Mouse (Mus musculus) neural tube, embryonic 14.5 days (tissue): ENCODE data around the gene Cc2d2b. TPM values are rescaled to one million over a fixed set of nuclear protein-coding genes. Genes with fewer than 3 reads are reported as not detected.

ENCODE experiments used
- ATAC-seq: fragments of 200-750 bp; cut with Nextera tagmentation; 2 replicates; pipeline ENCODE4 v1.8.0; 2017; ENCODE audit warnings: low read depth, mild to moderate bottlenecking, moderate TSS enrichment, moderate library complexity
- H3K27ac ChIP-seq: fragments of 300-500 bp; sonication (generic); 2 replicates; pipeline ENCODE4 v1.5.1; 2014; ENCODE audit warnings: low read depth, mild to moderate bottlenecking, control low read depth, low read length, moderate library complexity, mixed read lengths
- H3K27me3 ChIP-seq: fragments of 300-500 bp; sonication (generic); 2 replicates; pipeline ENCODE4 v1.6.1; 2014; ENCODE audit warnings: low read length; ENCODE audit not compliant: control insufficient read depth, insufficient read depth
- H3K36me3 ChIP-seq: fragments of 300-500 bp; sonication (generic); 2 replicates; pipeline ENCODE4 v1.6.1; 2014; ENCODE audit warnings: low read length, mixed read lengths; ENCODE audit not compliant: control insufficient read depth, insufficient read depth
- H3K4me1 ChIP-seq: fragments of 300-500 bp; sonication (generic); 2 replicates; pipeline ENCODE4 v1.6.1; 2014; ENCODE audit warnings: low read length; ENCODE audit not compliant: control insufficient read depth, insufficient read depth
- H3K4me2 ChIP-seq: fragments of 300-500 bp; sonication (generic); 2 replicates; pipeline ENCODE4 v1.6.1; 2014; ENCODE audit warnings: mild to moderate bottlenecking, low read depth, low read length, control low read depth
- H3K4me3 ChIP-seq: fragments of 300-500 bp; sonication (generic); 2 replicates; pipeline ENCODE4 v1.5.1; 2014; ENCODE audit warnings: low read depth, low read length, control low read depth, mixed read lengths
- H3K9ac ChIP-seq: fragments of 300-500 bp; sonication (generic); replicated peaks from 2 replicates; pipeline ENCODE4 v1.6.1; 2014; ENCODE audit warnings: low read depth, mild to moderate bottlenecking, control low read depth, low read length, mixed read lengths
- H3K9me3 ChIP-seq: fragments of 300-500 bp; sonication (generic); 2 replicates; pipeline ENCODE4 v1.6.1; 2016; ENCODE audit warnings: low read length; ENCODE audit not compliant: control insufficient read depth
- WGBS: fragments of 180-500 bp; shearing (Covaris S2); extraction: QIAGEN DNeasy Blood & Tissue Kit; methylation state at CpG from one replicate; pipeline ENCODE4 v1.1.7; 2014; 5-methylcytosine and 5-hydroxymethylcytosine counted together
- polyA plus RNA-seq: library from polyadenylated mRNA; unstranded; fragments of >200 nt; fragmentation: Nextera tagmentation; extraction: Ambion mirVana; gene quantifications from 2 replicates; pipeline ENCODE4 v1.2.1, GENCODE M21; 2014

Cc2d2b gene
- 0.05 and 0.30 TPM in 2 replicates for polyA plus RNA-seq

- H3K9ac ChIP-seq = no peak within 1 kb of the TSS
- H3K27me3 ChIP-seq = no peaks in the 10 kb centered on the region
- H3K4me2 ChIP-seq = no peak within 1 kb of the TSS
- H3K27ac ChIP-seq = no peak within 1 kb of the TSS
- H3K36me3 ChIP-seq = no peaks in the 10 kb centered on the region
- H3K4me3 ChIP-seq = no peak within 1 kb of the TSS
- WGBS = 73% methylated on average over 17 of the region's 17 CpGs
- H3K9me3 ChIP-seq = no peaks in the 10 kb centered on the region
- ATAC-seq = no peak
- H3K4me1 ChIP-seq = no peaks in the 10 kb centered on the region
Observed at GRCm38 (mm10) chr19:40748559-40748958, at the start of gene Cc2d2b. Cc2d2b (plus strand) TSS chr19:40748753.

GRCm38 (mm10) chr19:40699816-40700215 is 48.7 kb upstream of the Cc2d2b start:
- H3K27ac ChIP-seq = no peak overlapping the region
- no peak overlapping the region for H3K9ac ChIP-seq
- 38% methylated on average over 5 of the region's 5 CpGs for WGBS
- no peaks in the 10 kb centered on the region for H3K27me3 ChIP-seq
- no peak for ATAC-seq
- no peak overlapping the region for H3K4me2 ChIP-seq
- H3K4me3 ChIP-seq = no peak overlapping the region
- no peaks in the 10 kb centered on the region for H3K36me3 ChIP-seq
- no peaks in the 10 kb centered on the region for H3K9me3 ChIP-seq
- no peaks in the 10 kb centered on the region for H3K4me1 ChIP-seq

GRCm38 (mm10) chr19:40702406-40702805 is 46.1 kb upstream of the Cc2d2b start:
- Histone ChIP-seq H3K4me2 (no peak overlapping the region), H3K36me3 (no peaks in the 10 kb centered on the region), H3K4me3 (no peak overlapping the region), H3K9me3 (no peaks in the 10 kb centered on the region), H3K27me3 (no peaks in the 10 kb centered on the region), H3K27ac (peak overlapping the region; percentile 30; the same call in 1 of the 2 replicates), H3K4me1 (no peaks in the 10 kb centered on the region), H3K9ac (no peak overlapping the region)
- peak; percentile 56; the same call in 1 of the 2 replicates for ATAC-seq
- WGBS = 63% methylated on average over 4 of the region's 4 CpGs

- WGBS = 77% methylated on average over 13 of the region's 16 CpGs
- Histone ChIP-seq H3K4me1 (no peaks in the 10 kb centered on the region), H3K9me3 (no peaks in the 10 kb centered on the region), H3K4me2 (no peak overlapping the region), H3K9ac (no peak overlapping the region), H3K27ac (no peak overlapping the region), H3K4me3 (no peak overlapping the region), H3K27me3 (no peaks in the 10 kb centered on the region), H3K36me3 (no peaks in the 10 kb centered on the region)
- ATAC-seq = peak; percentile 66; the same call in 1 of the 2 replicates
Observed at GRCm38 (mm10) chr19:40712889-40713628, 35.5 kb upstream of the Cc2d2b start.

GRCm38 (mm10) chr19:40714700-40715099 is 33.9 kb upstream of the Cc2d2b start:
- 75% methylated on average over 5 of the region's 5 CpGs for WGBS
- ATAC-seq = no peak

GRCm38 (mm10) chr19:40716981-40717380 is 31.6 kb upstream of the Cc2d2b start:
- no peaks in the 10 kb centered on the region for H3K36me3 ChIP-seq
- no peaks in the 10 kb centered on the region for H3K9me3 ChIP-seq
- WGBS = 84% methylated on average over 6 of the region's 6 CpGs
- peaks cover 2% of the 10 kb centered on the region; the same call in 1 of the 2 replicates for H3K4me1 ChIP-seq
- no peak overlapping the region for H3K4me3 ChIP-seq
- no peak overlapping the region for H3K27ac ChIP-seq
- ATAC-seq = no peak
- no peak overlapping the region for H3K9ac ChIP-seq
- no peak overlapping the region for H3K4me2 ChIP-seq
- H3K27me3 ChIP-seq = no peaks in the 10 kb centered on the region

More at GRCm38 (mm10) chr19:40714700-40715099, 33.9 kb upstream of the Cc2d2b start:
- H3K4me1 ChIP-seq = no peaks in the 10 kb centered on the region
- no peak overlapping the region for H3K9ac ChIP-seq
- H3K4me3 ChIP-seq = no peak overlapping the region
- no peaks in the 10 kb centered on the region for H3K9me3 ChIP-seq
- H3K4me2 ChIP-seq = no peak overlapping the region
- no peak overlapping the region for H3K27ac ChIP-seq
- H3K36me3 ChIP-seq = no peaks in the 10 kb centered on the region
- H3K27me3 ChIP-seq = no peaks in the 10 kb centered on the region

GRCm38 (mm10) chr19:40719439-40720105 is 29.0 kb upstream of the Cc2d2b start:
- Histone ChIP-seq H3K27me3 (no peaks in the 10 kb centered on the region), H3K4me2 (no peak overlapping the region), H3K36me3 (no peaks in the 10 kb centered on the region), H3K9me3 (no peaks in the 10 kb centered on the region), H3K27ac (no peak overlapping the region), H3K4me1 (peaks cover 4% of the 10 kb centered on the region; the same call in 1 of the 2 replicates), H3K9ac (no peak overlapping the region), H3K4me3 (no peak overlapping the region)
- ATAC-seq = no peak
- 61% methylated on average over 11 of the region's 11 CpGs for WGBS

- H3K36me3 ChIP-seq = no peaks in the 10 kb centered on the region
- H3K27ac ChIP-seq = no peak overlapping the region
- no peaks in the 10 kb centered on the region for H3K9me3 ChIP-seq
- no peak overlapping the region for H3K9ac ChIP-seq
- H3K27me3 ChIP-seq = no peaks in the 10 kb centered on the region
- H3K4me3 ChIP-seq = no peak overlapping the region
- H3K4me2 ChIP-seq = no peak overlapping the region
- no peak for ATAC-seq
- WGBS = 86% methylated on average over 12 of the region's 12 CpGs
- peaks cover 4% of the 10 kb centered on the region; the same call in 1 of the 2 replicates for H3K4me1 ChIP-seq
Observed at GRCm38 (mm10) chr19:40720381-40720780, 28.2 kb upstream of the Cc2d2b start.
